Mouse (Mus musculus) testis, adult 2 months (tissue): Measurements from ENCODE around the gene BC025446. TPM values are rescaled to one million over a fixed set of nuclear protein-coding genes. Genes with fewer than 3 reads are reported as not detected.
"Not testable (repeated sequence)": the region's sequence is repeated elsewhere in the genome, so short reads cannot be mapped to it uniquely, and the experiment has no call there.

Source experiments
- H3K27ac ChIP-seq: fragments of 200-500 bp; 2 replicates; pipeline ENCODE4 v1.5.1; 2012; ENCODE audit warnings: low read depth, low read length; ENCODE audit not compliant: control insufficient read depth, insufficient read depth
- H3K27me3 ChIP-seq: fragments of 200-500 bp; 2 replicates; pipeline ENCODE4 v1.6.1; 2012; ENCODE audit warnings: mild to moderate bottlenecking, low read length, moderate library complexity; ENCODE audit not compliant: control insufficient read depth, insufficient read depth
- H3K36me3 ChIP-seq: fragments of 200-500 bp; 2 replicates; pipeline ENCODE4 v1.6.1; 2012; ENCODE audit warnings: mild to moderate bottlenecking, low read length; ENCODE audit not compliant: control insufficient read depth, insufficient read depth
- H3K4me1 ChIP-seq: fragments of 200-500 bp; 2 replicates; pipeline ENCODE4 v1.6.1; 2012; ENCODE audit warnings: low read length; ENCODE audit not compliant: control insufficient read depth, insufficient read depth
- H3K4me3 ChIP-seq: fragments of 200-500 bp; 2 replicates; pipeline ENCODE4 v1.5.1; 2012; ENCODE audit warnings: low read depth, mild to moderate bottlenecking, low read length, moderate library complexity, mixed read lengths; ENCODE audit not compliant: control insufficient read depth
- CTCF ChIP-seq: fragments of 200-500 bp; IDR thresholded peaks from 2 replicates; pipeline ENCODE4 v1.5.1; 2012; ENCODE audit warnings: low read depth, mild to moderate bottlenecking, inconsistent platforms, low read length, moderate library complexity; ENCODE audit not compliant: control insufficient read depth, insufficient read depth, insufficient replicate concordance
- POLR2A ChIP-seq: fragments of 200-500 bp; IDR thresholded peaks from 2 replicates; pipeline ENCODE4 v1.6.1; 2012; ENCODE audit warnings: low read depth, mild to moderate bottlenecking, inconsistent platforms, low read length, moderate library complexity; ENCODE audit not compliant: control insufficient read depth
- polyA plus RNA-seq: library from polyadenylated mRNA; depleted of rRNA; stranded (reverse); fragments of >200 nt; gene quantifications from 2 replicates; pipeline ENCODE4 v1.2.3, GENCODE M21; 2012; rRNA removed

BC025446 gene
- polyA plus RNA-seq = not detected in 2 replicates

DNA sequence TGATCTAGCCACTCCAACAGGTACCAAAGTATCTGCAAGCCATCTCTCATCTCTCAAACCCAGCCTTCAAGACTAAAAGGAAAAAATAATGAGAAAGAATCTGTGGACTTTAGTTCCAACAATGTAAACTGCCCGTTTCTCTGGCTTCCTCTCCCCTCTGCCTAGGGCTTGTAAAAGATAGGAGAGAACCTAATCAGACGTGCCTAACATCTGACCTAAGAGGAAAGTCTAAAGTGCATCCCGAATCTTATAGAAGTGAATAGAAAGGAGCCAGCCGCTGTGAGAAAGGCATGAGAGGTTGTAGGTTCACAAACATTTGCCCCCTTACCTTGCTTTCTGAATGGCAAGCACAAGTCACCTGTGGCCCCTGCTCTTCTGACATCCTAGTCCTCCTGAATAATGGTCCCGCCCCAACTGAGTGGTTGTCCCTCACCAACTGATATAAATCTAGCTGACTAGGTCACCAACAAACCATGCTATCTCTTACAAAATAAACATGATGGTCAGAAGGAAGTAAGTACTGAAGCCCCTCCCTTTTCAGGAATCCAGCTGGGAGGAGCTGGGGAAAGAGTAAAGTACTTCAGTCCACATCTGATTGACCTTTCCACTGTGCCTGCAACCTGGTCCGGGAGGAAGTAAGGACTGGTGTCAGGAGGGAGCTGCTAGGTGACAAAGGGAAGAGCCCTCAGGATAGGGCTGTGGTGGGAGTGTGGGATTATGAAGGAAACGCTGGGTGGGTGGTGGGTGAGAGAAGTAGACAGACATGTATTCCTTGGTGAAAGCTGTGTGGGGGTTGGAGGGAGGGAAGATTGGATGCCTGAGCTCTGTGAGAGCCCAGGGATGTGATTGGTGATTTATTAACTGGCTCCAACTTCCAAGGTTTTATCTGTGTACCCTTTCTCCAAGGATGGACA lies at the start of gene BC025446:
TSS of gene BC025446 (plus strand) at position 599 of the 914 bp plus-strand sequence.
- Histone ChIP-seq H3K27me3 (no peaks in the 10 kb centered on the region), H3K4me1 (no peaks in the 10 kb centered on the region; the same call in 1 of the 2 replicates), H3K27ac (no peak within 1 kb of the TSS), H3K4me3 (no peak within 1 kb of the TSS), H3K36me3 (no peaks in the 10 kb centered on the region)
- TF ChIP-seq CTCF = no peak
- no peak for TF ChIP-seq POLR2A

DNA sequence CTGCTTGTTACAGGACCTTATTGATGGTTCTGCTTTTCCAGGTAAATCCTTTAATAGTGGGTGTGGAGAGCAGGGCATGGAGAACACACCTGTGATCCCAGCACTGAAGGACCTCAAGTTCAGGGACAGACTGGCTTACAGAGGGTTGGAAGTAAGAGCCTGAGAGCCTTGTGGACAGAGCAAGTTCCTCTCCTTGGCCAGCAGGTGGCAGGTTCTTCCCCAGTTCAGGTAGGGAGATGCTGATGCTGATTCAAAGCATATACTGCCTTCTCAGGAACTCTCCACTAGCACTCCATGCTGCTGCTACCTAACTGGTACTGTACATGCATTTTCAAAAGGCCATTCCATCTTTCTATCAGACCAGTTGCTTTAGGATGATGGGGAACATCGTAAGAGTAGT lies 40.7 kb upstream of the BC025446 start:
- Histone ChIP-seq H3K4me1 (no peaks in the 10 kb centered on the region), H3K36me3 (no peaks in the 10 kb centered on the region), H3K27me3 (no peaks in the 10 kb centered on the region), H3K4me3 (no peak overlapping the region), H3K27ac (no peak overlapping the region)
- TF ChIP-seq POLR2A = no peak
- TF ChIP-seq CTCF = peak; percentile 67; the same call in 1 of the 2 replicates

DNA sequence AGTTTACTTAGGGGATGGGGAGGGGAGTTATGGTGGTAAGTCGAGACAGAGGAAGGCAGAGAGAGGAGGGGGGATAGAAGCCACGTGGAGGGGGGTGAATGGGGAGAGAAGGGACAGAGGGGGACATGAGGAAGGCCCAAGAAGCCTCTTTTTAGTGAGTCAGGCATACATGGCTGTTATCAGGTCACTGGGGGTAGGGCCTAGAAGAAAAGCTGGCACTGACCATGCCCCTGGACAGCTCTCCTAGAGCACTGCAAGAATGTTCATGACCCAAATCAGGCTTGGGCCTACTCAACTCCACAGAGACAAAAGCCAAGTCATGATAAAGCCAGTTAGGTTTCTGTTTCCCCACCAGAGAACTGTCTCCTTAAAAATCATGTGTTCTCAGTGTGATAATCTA lies 29.9 kb upstream of the BC025446 start:
- H3K4me3 ChIP-seq = no peak overlapping the region
- no peaks in the 10 kb centered on the region for H3K4me1 ChIP-seq
- H3K27me3 ChIP-seq = no peaks in the 10 kb centered on the region
- H3K36me3 ChIP-seq = no peaks in the 10 kb centered on the region
- TF ChIP-seq POLR2A (no peak), CTCF (no peak)
- no peak overlapping the region for H3K27ac ChIP-seq

DNA sequence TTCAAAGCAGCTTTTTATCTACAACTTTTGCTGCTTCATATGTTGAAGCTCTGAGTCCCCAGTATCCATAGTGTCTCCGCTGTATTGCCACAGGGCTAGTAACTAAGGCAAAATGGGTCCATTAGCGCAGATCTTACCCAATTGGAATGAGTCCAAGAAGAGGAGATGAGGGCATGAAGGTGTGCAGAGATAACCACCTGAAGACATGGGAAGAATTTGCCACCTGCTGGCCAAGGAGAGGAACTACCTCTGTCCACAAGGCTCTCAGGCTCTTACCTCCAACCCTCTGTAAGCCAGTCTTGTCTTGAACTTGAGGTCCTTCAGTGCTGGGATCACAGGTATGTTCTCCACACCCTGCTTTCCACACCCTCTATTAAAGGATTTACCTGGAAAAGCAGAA lies 27.1 kb upstream of the BC025446 start:
- Histone ChIP-seq H3K4me1 (no peaks in the 10 kb centered on the region), H3K4me3 (no peak overlapping the region), H3K36me3 (no peaks in the 10 kb centered on the region), H3K27ac (no peak overlapping the region), H3K27me3 (no peaks in the 10 kb centered on the region)
- TF ChIP-seq POLR2A (no peak), CTCF (peak; percentile 39; the same call in 1 of the 2 replicates)

DNA sequence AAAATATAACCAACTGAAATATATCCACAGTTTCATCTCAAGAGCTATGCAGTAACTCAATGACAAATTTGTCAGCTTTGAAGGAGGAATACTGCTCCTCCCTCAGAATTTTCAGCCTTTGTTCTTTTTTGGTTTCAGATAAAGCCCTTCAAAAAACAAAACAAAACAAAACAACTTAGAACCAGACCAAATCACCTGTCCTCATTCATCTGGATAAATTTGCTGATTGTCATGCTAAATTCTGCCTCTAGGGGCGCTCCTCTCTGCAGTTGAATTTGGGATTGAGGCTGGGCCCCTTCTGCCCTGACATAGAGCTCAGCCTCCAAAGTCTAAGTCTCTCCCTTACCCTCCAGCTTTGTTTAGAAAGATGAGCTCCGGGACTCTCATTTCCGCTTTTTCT lies 25.6 kb upstream of the BC025446 start:
- H3K4me1 ChIP-seq, H3K36me3 ChIP-seq, H3K4me3 ChIP-seq, H3K27ac ChIP-seq, H3K27me3 ChIP-seq: not testable (repeated sequence)

DNA sequence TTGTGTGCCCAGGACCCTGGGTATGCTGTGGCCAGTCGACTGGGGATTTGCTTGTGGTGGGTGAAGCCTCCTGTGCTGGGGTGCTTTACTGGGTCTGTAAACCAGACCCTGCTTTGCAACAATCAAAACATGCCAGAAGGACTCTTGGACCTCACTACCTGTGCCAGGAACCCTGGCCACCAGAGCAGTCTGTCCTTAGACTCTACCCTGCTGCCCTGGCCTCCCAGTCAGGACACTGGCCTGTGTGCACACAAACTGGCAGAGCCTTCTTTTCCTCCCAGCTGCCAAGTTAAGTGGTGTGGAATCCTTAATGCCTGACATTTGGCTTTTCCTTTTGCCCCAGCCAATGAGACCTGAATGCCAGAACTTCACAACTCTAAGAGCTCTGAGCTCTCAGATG lies 655 bp downstream of the BC025446 start:
- Histone ChIP-seq H3K36me3 (no peaks in the 10 kb centered on the region), H3K27me3 (no peaks in the 10 kb centered on the region), H3K4me3 (no peak overlapping the region), H3K27ac (no peak overlapping the region), H3K4me1 (no peaks in the 10 kb centered on the region; the same call in 1 of the 2 replicates)
- TF ChIP-seq CTCF (no peak), POLR2A (no peak)

DNA sequence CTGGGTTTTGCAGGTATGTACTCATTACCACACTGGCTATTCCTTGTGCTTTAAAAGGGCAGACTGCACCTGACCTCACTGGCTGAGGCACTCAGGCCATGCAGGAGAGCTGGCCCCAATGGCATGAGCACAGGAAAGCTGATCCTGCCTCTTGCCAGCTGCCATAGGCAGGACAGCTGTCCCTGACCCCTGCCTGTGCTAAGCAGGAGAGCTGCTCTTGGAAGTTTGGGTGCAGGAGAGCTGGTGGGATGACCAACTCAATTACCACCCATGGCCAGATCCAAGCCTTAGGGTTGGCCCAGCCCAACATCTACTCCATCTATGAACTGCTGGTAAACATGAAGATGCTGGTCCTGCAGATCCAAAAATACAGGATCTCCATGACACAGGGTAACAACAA lies 5.8 kb downstream of the BC025446 start:
- Histone ChIP-seq H3K27ac (no peak overlapping the region), H3K27me3 (no peaks in the 10 kb centered on the region), H3K36me3 (no peaks in the 10 kb centered on the region), H3K4me3 (no peak overlapping the region), H3K4me1 (no peaks in the 10 kb centered on the region; the same call in 1 of the 2 replicates)
- TF ChIP-seq POLR2A (no peak), CTCF (no peak)

DNA sequence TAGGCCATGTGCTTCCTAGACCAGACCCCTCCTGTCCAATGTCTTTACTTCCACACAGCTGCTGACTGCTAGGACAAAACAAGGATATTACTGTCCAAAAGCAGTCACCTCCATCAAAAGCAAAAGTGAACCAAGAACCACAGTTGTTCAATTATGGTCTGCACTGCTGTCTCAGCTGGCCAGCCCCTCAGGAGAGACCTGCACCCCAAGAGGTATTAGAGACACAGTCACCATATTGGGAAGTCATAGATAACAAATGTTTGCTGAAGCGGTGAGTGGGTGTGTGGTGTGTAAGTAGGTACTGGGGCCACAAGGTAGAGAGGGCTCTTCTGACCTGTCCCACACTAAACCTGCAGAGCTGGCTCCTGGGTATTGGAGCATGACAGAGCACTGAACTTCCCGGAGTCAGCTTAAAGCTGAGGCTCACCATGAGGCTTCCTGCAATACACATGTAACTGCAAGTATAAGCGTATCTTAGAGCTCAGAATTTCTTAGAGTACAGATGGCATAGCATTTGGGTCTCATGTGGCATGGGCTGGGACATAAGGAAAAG lies 21.6 kb downstream of the BC025446 start:
- Histone ChIP-seq H3K27me3 (no peaks in the 10 kb centered on the region), H3K4me3 (no peak overlapping the region), H3K36me3 (no peaks in the 10 kb centered on the region), H3K27ac (no peak overlapping the region), H3K4me1 (no peaks in the 10 kb centered on the region)
- TF ChIP-seq CTCF = no peak
- TF ChIP-seq POLR2A = no peak
